Mouse (Mus musculus) cerebellum, adult 2 months (tissue): Measurements from ENCODE around the gene L3mbtl4. TPM values are rescaled to one million over a fixed set of nuclear protein-coding genes. Genes with fewer than 3 reads are reported as not detected.
"Not testable (repeated sequence)": the region's sequence is repeated elsewhere in the genome, so short reads cannot be mapped to it uniquely, and the experiment has no call there.

ENCODE experiments used
- DNase-seq, 2 experiments: peaks; one replicate each; pipeline ENCODE4 v3.0.0; 2021
- H3K27ac ChIP-seq: fragments of 200-500 bp; 2 replicates; pipeline ENCODE4 v1.5.1; 2012; ENCODE audit warnings: low read length, control low read depth, inconsistent platforms; ENCODE audit not compliant: insufficient read depth
- H3K27me3 ChIP-seq: fragments of 200-500 bp; 2 replicates; pipeline ENCODE4 v1.6.1; 2012; ENCODE audit warnings: inconsistent platforms, mild to moderate bottlenecking, low read length, moderate library complexity; ENCODE audit not compliant: control insufficient read depth, insufficient read depth
- H3K4me1 ChIP-seq: fragments of 200-500 bp; 2 replicates; pipeline ENCODE4 v1.6.1; 2011; ENCODE audit warnings: low read length; ENCODE audit not compliant: control insufficient read depth, insufficient read depth
- H3K4me3 ChIP-seq: fragments of 200-500 bp; replicated peaks from 2 replicates; pipeline ENCODE3; 2011; ENCODE audit warnings: mild to moderate bottlenecking, low read depth, low read length, control low read depth; ENCODE audit not compliant: insufficient read depth
- CTCF ChIP-seq: fragments of 200-500 bp; IDR thresholded peaks from 2 replicates; pipeline ENCODE4 v1.5.1; 2011; ENCODE audit warnings: low read depth, mild to moderate bottlenecking, control low read depth, low read length, moderate library complexity, borderline replicate concordance; ENCODE audit not compliant: insufficient read depth
- POLR2A ChIP-seq: fragments of 200-500 bp; IDR thresholded peaks from 2 replicates; pipeline ENCODE4 v1.6.1; 2011; ENCODE audit warnings: low read length, control low read depth, borderline replicate concordance; ENCODE audit not compliant: insufficient read depth
- WGBS: fragments of 180-500 bp; shearing (Covaris S2); methylation state at CpG from one replicate; pipeline ENCODE4 v1.1.7; 2018; 5-methylcytosine and 5-hydroxymethylcytosine counted together
- polyA plus RNA-seq: library from polyadenylated mRNA; depleted of rRNA; stranded (reverse); fragments of >200 nt; gene quantifications from 2 replicates; pipeline ENCODE4 v1.2.3, GENCODE M21; 2012

The L3mbtl4 gene
- polyA plus RNA-seq, 1 experiment = 1.4 TPM

GRCm38 (mm10) chr17:68492231-68492630, 218.6 kb downstream of the L3mbtl4 start:
- WGBS = 59% methylated on average over 3 of the region's 3 CpGs
- Histone ChIP-seq H3K4me1 (peaks cover 3% of the 10 kb centered on the region), H3K4me3 (no peak overlapping the region), H3K27ac (no peak overlapping the region), H3K27me3 (no peaks in the 10 kb centered on the region)
- no peak for TF ChIP-seq POLR2A
- no peak for TF ChIP-seq CTCF
- DNase-seq = peak; percentile 20 to 54

GRCm38 (mm10) chr17:68502998-68503397, 229.4 kb downstream of the L3mbtl4 start:
- not testable (repeated sequence) for DNase-seq, H3K27me3 ChIP-seq, H3K4me1 ChIP-seq, H3K4me3 ChIP-seq, H3K27ac ChIP-seq
- 96% methylated on average over 3 of the region's 4 CpGs for WGBS

DNA sequence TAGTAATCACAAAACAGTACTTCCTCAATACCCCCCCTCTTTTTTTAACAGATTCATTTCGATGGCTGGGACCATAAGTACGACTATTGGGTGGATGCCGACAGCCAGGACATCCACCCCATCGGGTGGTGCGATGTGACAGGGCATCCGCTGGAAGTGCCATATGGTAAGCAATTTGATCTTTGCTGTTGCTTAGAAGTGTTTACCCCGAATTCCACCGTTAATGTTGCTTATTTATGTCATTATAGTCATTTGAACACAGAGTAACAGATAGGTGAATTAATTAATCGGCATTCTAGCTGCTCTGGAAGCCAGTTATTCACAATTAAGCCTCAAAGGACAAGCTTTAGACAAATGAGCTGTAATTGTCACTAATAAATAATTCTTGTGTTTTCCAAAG, 286.1 kb downstream of the L3mbtl4 start:
- H3K4me3 ChIP-seq = no peak overlapping the region
- no peaks in the 10 kb centered on the region for H3K27me3 ChIP-seq
- WGBS = 19% methylated on average over 9 of the region's 9 CpGs
- no peak overlapping the region for H3K27ac ChIP-seq
- TF ChIP-seq CTCF (no peak), POLR2A (no peak)
- DNase-seq = peak; percentile 23 to 41
- H3K4me1 ChIP-seq = peaks cover 4% of the 10 kb centered on the region; the same call in 1 of the 2 replicates

- TF ChIP-seq POLR2A = no peak
- no peak for TF ChIP-seq CTCF
Observed at GRCm38 (mm10) chr17:68560264-68560663, 286.7 kb downstream of the L3mbtl4 start.

DNA sequence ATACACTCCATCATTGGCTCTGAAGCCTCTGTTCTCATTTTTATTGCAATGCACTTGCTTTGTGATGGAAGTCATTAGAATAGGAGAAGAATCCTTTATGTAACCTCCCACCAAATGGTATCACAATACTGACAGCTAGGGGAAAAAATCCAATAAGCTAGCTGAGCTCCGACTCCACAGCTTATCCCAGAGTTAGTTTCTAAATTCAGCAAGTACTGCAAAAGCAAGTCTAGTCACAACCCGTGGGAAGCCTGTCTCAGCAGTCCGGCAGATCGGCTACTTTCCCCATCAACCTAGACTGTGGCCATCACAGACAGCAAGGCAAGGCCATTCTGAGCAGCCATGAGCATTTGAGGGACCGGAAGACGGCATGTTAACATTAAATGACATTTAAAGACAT, 298.2 kb downstream of the L3mbtl4 start:
- TF ChIP-seq CTCF (no peak), POLR2A (no peak)
- Histone ChIP-seq H3K27me3 (no peaks in the 10 kb centered on the region), H3K27ac (no peak overlapping the region), H3K4me1 (no peaks in the 10 kb centered on the region), H3K4me3 (no peak overlapping the region)
- 92% methylated on average over 6 of the region's 6 CpGs for WGBS
- no peak for DNase-seq

More at GRCm38 (mm10) chr17:68560264-68560663, 286.7 kb downstream of the L3mbtl4 start:
- Histone ChIP-seq H3K4me1 (peaks cover 4% of the 10 kb centered on the region; the same call in 1 of the 2 replicates), H3K27ac (no peak overlapping the region), H3K27me3 (no peaks in the 10 kb centered on the region), H3K4me3 (no peak overlapping the region)
- WGBS = 24% methylated on average over 1 of the region's 1 CpGs
- peak in 1 of 2 experiments; percentile 25 for DNase-seq

DNA sequence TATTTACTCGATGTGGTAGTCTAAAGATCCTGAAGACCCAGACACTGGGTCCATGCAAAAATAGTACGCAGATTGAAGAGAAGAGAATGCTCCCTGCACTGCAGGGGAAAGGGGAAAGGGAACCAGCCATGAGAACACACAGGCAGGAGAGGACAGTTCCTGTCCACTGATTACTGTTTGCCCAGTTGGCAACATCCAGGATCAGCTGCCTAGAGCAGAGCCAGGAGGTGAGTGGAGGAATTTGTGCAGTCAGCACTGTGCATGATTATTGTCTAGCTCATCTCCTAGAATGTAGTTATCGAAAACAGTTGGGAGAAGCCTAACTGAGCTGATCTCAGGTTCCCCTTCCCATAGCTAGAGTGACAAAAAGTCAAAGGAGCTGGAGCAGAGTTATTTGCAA, 311.6 kb downstream of the L3mbtl4 start:
- Histone ChIP-seq H3K4me1 (no peaks in the 10 kb centered on the region), H3K4me3 (no peak overlapping the region), H3K27ac (no peak overlapping the region), H3K27me3 (no peaks in the 10 kb centered on the region)
- TF ChIP-seq POLR2A = no peak
- no peak for TF ChIP-seq CTCF
- WGBS = 90% methylated on average over 3 of the region's 3 CpGs
- no peak for DNase-seq

GRCm38 (mm10) chr17:68591619-68592018, 318.0 kb downstream of the L3mbtl4 start:
- WGBS = 84% methylated on average over 4 of the region's 4 CpGs
- no peak overlapping the region for H3K4me3 ChIP-seq
- DNase-seq = no peak
- no peaks in the 10 kb centered on the region for H3K27me3 ChIP-seq
- H3K27ac ChIP-seq = no peak overlapping the region
- H3K4me1 ChIP-seq = no peaks in the 10 kb centered on the region
- no peak for TF ChIP-seq POLR2A
- no peak for TF ChIP-seq CTCF

GRCm38 (mm10) chr17:68602744-68603143, 329.1 kb downstream of the L3mbtl4 start:
- H3K27me3 ChIP-seq = no peaks in the 10 kb centered on the region
- H3K27ac ChIP-seq = no peak overlapping the region
- peak; percentile 7 to 36 for DNase-seq
- TF ChIP-seq POLR2A (no peak), CTCF (no peak)
- H3K4me1 ChIP-seq = no peaks in the 10 kb centered on the region
- 10% methylated on average over 4 of the region's 4 CpGs for WGBS
- no peak overlapping the region for H3K4me3 ChIP-seq
